Mouse (Mus musculus) kidney, postnatal 36 days (tissue): Measurements from ENCODE around the gene AI413582.

Experiments
- DNase-seq, 2 experiments: peaks; one replicate each; pipeline ENCODE4 v3.0.0; 2021 to 2022; ENCODE audit warnings: mixed read lengths in 2 of 2

Gene AI413582

GRCm38 (mm10) chr17:27565163-27565941 lies at the start of gene AI413582:
Gene AI413582, minus strand, starts transcription at chr17:27565756.
- DNase-seq: peak; percentile 95 to 97

- DNase-seq: no peak
Measured at GRCm38 (mm10) chr17:27613016-27613415, 47.5 kb upstream of the AI413582 start.

DNA sequence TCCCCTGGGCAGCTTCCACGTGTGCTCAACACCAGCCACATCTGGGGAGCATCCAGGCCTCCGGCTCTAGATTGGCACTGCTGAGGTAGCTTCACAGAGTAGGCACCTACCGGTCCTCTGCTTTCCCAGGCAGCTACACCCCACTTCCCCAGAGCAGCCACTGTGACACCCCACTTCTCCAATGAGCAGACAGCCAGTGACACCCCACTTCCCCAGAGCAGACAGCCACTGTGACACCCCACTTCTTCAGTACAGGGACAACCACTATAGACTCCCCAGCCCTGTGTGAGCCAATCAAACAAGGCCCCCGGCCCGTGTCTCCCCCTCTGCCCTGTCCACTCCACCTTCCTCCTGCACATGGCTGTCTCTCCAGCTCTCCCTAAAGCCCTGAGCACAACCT lies 46.4 kb upstream of the AI413582 start:
- no peak for DNase-seq

DNA sequence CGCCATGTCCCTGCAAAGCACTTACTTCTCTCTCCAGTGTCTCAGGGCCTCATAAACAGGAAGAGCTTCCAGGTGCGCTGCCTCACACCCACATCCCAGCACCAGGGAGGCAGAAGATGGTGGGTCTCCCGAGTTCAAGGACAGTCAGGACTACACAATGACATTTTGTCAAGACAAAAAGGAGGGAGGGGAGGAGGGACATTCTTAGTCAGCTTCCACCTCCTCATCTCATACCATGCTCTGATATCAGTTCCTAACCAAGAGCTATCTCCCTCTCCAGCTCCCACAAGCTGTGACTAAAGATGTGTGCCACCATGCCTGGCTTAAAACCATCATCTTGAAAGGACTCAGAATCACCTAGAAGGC lies 45.9 kb upstream of the AI413582 start:
- DNase-seq: no peak

- DNase-seq: no peak
Measured at GRCm38 (mm10) chr17:27610679-27611518, 45.3 kb upstream of the AI413582 start.

DNA sequence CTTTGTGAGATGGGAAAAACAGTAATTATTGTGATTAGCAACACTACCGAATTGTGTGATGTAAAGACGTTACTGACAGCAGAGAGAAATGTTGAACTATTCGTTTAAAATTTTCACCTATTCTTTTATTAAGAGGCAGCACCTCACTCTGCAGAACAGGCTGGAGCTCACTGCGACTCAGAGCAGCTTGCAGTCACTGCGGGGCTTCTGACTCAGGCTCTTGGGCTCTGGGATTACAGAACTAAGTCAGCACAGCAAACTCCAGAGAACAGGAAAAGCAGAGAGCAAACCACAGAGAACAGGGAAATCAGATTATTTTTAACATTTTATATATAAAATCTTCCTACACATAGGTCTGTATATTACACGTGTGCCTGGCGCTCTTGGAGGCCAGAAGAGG lies 44.0 kb upstream of the AI413582 start:
- no peak for DNase-seq

DNA sequence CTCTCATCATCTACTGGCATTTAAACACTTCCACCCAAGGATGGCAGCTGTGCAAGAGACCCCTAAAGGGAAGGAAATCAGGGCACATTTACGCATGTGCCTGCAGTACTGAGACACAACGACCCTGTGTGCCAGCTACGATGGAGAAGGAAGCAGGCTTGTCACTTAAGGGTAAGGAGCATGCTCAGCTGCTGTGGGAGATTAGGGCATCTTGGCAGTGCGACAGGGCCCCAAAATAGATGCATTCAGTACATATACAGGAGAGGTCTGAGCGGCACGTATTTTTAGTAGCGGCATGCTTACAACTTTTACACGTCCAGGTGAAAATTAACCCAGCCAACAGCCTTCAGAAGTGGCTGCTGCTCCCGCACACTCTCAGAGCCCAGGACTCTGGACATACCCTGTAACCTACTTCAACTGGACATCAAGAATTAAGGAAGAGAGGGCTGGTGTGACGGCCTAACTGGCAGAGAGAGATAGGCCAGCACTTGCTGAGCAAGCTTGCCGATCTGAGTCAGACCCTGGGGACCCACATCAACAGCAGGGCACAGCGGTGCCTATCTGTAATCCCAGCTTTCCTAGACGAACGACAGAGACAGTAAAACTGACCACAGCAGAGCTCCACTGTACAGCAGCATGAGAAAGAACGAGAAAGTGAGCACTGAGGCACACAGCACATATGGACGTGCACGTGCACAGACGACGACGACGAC lies 38.1 kb upstream of the AI413582 start:
- DNase-seq: no peak

DNA sequence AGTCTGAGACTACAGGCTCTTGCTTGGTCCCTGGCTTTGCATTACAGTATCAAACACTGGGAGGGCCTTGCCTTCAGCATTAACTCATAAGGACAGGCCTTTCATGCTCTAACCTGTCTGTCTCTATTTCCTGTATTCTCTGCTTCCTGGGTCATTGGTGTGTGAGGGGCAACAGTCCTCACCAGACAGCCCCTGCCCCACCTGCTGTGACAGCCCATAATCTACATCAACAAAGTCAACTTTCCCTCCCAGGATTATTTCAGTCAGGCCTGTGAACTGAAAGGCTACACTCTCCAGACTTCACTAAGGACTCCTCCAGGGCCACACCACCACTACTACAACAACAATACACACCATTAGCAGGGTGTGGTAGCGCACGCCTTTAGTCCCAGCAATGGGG lies 37.5 kb upstream of the AI413582 start:
- no peak for DNase-seq

DNA sequence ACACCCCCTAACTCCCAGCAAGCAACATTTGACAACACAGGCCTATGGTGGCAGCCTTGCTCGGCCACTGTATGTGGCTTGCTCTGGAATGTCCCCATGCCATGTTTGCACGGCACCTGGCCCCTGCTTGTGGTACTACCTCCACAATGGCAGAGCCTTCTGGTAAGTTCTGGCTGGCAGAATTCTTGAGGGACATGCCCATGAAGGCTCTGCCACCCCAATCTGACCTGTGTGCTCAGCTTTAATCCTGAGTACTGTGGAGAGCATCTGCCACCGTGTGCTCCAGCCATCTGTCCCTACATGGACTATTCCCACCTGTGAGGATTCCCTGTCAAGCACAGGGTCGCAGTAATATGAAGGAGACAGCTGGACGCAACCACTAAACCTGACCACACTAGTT lies 35.3 kb upstream of the AI413582 start:
- DNase-seq: no peak

GRCm38 (mm10) chr17:27600286-27600685 lies 34.7 kb upstream of the AI413582 start:
- no peak for DNase-seq

- no peak for DNase-seq
Measured at GRCm38 (mm10) chr17:27596376-27597190, 31.0 kb upstream of the AI413582 start.

- DNase-seq: no peak
Measured at GRCm38 (mm10) chr17:27595659-27596375, 30.3 kb upstream of the AI413582 start.

- DNase-seq: no peak
Measured at GRCm38 (mm10) chr17:27592565-27592910, 27.0 kb upstream of the AI413582 start.

DNA sequence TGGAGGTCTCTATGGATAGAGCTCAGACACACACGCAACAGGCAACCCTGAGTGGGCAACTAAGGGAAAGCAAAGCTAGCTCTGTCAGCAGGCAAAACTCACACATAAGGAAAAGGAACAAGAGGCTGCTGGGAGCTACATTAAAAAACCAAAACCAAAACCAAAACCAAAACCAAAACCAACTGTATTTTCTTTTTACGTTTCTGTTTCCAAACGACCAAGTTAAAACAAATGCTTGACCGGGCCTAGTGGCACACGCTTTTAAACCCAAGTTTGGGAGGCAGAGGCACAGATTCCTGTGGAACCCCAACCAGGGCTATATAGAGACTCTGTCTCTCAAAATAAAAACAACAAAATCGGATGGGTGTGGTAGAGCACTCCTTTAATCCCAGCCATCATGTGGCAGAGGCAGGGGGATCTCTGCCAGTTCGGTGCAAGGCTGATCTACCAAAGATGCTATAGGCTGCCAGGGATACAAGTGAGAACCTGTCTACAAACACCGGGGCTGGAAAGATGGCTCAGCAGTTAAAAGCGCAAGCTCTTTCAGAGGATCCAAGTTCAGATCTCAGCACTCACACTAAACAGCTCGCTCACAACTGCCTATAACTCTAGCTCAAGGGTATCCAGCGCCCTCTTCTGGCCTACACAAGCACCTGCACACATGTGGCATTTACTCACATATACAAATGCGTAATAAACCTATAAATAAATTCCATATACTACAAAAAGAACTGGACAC lies 26.4 kb upstream of the AI413582 start:
- no peak for DNase-seq

DNA sequence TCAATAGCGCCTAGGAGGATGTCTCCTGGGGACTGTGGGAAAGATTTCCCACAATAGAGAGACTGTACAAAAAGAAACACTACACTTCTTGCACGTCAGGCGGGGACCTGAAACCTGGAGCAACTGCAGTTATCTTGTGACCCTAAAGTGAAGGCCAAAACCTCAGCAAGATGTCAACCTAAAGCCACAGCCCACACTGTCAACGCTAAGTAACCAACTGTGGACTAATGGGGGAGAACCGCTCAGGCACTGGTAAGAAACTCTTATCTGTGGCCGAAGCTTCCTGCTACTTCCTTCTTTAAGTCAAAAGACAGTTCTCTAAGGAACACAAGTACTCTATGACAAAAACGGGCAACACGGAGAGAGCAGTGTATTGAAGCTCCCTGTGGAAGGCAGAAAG lies 22.7 kb upstream of the AI413582 start:
- DNase-seq: no peak

DNA sequence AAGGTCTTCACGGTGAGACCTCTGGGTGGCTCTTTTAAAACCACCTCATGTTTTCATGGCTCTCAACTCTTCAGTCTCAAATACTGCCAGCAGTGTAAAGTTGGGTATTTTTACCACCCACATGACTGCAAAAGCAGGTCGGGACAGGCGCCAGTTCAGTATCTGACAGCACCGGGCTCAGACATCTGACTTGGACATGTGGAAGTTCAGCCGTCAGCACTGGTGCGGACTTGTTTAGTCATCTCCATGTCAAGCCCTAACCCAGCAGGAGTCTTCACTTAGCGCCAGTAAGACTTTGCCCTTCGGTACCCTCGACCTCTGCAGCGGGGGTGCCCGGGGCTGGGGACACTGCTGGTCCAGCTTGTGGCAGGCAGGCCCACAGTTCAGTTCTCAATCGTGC lies 21.7 kb upstream of the AI413582 start:
- peak; percentile 73 to 79 for DNase-seq

DNA sequence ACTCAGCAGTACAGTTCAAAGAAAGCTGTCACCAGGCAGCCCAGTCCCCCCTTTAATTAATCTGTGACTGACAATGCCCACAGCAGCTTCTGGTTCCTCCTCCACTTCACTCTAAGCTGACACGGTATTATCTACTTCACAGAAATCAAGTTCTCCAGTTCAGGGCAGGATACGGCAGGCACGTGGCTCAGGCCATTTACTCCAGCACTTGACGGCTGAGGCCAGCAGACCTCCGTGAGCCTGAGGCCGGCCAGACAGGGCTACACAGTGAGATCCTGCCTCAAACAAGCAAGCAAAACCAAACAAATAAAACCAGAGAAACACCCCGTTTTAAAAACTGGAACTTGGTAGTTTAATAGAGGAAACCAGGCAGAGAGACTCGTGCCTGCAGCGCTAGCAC lies 21.1 kb upstream of the AI413582 start:
- peak in 1 of 2 experiments; percentile 27 for DNase-seq

DNA sequence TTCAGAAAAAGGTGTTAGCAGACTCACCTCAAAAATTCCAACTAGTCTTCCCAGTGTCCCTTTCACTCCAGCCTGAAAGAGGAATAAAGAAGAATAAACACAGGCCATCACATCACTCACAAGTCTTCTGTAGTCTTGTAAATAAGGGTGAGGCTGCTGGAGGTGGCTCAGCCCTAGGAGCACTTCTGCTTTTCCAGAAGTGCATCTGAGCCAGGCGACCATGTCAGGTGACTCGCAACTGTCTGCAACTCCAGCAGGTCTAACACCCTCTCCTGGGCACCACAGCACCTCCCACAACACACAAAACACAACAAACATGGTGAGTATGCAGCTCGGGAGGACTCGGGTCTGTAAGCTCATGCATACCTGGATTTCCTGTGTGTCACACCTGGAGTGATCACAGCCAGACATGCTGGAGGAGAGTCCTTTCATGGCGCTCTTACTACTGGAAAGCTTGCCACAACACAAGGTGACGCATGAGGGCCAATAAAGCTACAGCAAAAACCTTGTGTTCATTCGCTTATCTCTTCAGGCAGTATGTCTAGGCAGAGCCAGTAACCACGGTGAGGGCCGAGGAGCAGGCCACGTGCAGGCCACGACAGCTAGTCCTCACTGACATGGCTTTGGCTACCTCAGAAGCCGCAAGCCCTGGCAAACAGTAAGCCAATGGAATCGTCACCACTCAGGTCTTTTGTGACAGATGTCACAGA lies 17.8 kb upstream of the AI413582 start:
- no peak for DNase-seq

- DNase-seq: no peak
Measured at GRCm38 (mm10) chr17:27580392-27581068, 15.0 kb upstream of the AI413582 start.

GRCm38 (mm10) chr17:27579816-27580215 lies 14.3 kb upstream of the AI413582 start:
- no peak for DNase-seq
